Mouse (Mus musculus): ENCODE measurements around the gene 2010003K11Rik. TPM values are rescaled to one million over a fixed set of nuclear protein-coding genes. Genes with fewer than 3 reads are reported as not detected.

The 2010003K11Rik gene
- total RNA-seq (2021), result under 1 TPM in 1 of 2 experiments, not detected in 1; 0.22 TPM

DNA sequence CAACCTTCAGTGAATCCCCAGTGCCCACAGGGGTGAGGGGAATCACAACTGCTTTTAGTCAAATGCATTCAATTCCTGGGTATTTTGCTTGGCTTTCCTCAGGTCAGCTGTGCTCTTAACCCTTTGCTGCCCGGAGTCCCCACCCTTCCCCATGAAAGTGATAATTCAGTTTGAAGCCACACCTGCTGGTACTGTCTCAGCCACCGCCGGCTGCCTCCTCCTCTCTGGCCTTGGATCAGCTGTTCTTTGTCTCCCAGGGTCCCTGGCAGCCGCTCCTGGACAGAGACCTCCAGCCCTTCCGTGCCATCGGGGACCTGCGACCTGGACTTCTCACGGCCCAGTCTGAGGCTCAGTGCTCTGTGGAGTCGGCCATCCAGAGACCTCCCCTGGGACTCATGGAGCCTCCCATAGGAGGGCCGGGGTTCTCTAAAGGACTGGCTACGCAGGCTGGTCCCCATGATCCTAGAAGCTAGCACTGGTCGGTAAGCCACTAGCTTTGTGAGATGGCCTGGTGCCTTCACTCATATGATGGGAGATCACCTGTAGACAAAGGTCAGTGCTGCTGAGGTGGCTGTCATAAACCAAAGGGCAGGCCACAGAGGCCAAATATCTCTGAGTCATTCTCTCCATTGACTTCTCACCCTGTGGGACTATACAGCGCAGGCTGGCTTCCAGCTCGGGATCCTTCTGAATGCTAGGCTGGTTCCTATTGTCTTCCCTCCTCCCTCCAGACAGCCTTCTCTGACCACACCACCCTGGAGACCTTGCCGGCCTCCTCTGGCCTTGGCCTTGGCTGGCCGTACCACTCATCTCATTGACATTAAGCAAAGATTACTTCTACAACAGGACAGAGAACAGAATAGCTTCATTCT, at the start of gene 2010003K11Rik:
2010003K11Rik (minus strand) TSS at position 522 of the 872 bp plus-strand sequence.
- intact Hi-C loops (cut with DNase I), result loop anchor here (5.0 kb wide), 1 partner anchor 124 kb away; no protein-coding TSS in a partner anchor
- DNase-seq (ENCODE audit: low spot score), result no peak

DNA sequence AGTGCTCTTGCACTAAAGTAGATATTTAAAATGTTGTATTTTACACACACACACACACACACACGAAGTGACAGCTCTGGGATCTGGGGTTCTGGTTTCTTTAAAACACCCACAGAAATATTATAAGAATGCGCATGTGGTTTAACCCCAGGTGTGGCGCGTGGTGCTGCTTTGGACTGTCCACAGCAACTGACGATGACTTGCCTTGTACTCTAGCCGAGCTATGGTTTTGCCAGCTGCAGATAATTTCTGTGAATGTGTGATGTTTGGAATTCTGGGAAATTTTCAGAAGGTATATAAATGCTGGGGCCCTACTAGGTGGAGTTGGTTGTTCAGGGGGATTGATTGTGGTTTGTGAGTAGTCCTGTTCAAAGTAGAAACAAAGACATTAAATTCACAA, 49.4 kb upstream of the 2010003K11Rik start:
- intact Hi-C loops (cut with DNase I), result no loop called here
- DNase-seq (ENCODE audit: low spot score), result no peak

DNA sequence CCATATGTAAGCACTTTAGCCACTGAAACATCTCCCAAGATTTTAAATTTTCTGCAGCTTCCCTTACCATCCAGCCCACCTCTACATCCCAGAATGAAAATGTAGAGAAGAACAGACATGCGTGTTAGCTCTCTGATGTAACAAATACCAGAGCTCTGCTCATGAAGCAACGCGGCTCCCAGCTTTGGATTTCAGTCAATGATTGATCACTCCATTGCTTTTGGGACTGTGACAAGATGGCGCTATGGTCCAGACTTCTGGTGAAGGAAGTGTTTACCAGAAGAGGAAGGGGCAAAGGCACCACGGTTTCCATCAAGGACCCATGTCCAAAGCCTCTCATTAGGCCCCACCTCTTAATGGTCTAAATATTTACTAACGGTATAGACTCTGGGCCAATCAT, 47.5 kb upstream of the 2010003K11Rik start:
- intact Hi-C loops (cut with DNase I), result no loop called here
- DNase-seq (ENCODE audit: low spot score), result no peak

DNA sequence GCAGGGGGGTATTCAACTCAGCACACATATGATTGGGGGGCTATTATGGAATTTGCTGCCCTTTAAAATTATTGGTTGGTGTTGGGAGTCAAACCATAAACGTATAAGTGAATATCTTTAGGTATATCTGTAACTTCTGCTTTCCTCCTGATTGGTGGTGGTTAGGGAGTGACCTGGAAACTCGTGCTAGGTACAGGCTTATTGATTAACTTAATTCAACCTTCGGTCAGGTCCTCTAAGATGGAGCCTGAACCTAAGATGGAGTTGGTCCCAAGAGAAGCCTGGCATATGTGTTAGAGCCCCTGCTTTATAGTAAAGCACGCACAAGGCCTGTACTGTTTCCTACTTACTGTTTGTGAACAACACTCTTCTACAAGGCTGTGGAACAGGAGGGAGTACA, 46.7 kb upstream of the 2010003K11Rik start:
- no peak for DNase-seq (ENCODE audit: low spot score)
- intact Hi-C loops (cut with DNase I), result no loop called here

DNA sequence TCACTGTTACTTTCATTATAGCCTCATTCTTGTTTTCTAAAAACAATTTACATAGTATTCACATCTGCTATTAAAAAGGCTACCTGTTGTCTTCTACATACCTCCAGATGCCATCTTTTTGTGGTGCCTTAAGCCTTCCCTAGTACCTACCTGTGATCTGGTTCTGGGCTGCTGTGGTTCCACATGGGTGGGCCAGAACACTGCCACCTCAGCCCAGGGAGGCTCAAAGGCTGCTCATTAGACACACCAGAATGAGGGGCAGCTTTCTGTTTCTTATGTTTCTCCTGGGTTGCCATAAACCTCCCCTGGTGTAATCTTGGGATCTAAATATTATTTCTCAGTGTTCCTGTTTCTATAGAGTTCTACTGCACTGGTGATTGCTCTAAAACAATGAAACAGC, 43.7 kb upstream of the 2010003K11Rik start:
- intact Hi-C loops (cut with DNase I), result no loop called here
- no peak for DNase-seq (ENCODE audit: low spot score)

DNA sequence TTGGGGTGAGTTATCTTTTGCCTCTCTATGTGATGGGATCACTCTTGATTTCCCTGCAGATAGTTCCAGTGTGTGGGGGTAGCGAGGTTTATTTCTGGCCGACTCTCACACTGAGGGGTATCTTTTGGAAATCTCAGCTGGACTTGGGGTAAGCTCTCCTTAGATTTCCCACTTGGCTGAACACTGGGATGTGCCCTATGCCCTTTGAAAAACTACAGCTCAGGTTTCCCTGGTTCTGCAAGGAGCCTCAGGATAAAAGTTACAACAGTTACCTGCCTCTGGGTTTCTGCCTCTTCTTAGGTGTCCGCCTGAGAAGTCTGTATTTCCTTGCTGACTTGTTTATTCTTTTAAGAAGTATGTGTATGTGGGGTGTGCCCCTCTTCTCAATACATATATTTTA, 42.6 kb upstream of the 2010003K11Rik start:
- intact Hi-C loops (cut with DNase I), result no loop called here
- DNase-seq (ENCODE audit: low spot score), result no peak

DNA sequence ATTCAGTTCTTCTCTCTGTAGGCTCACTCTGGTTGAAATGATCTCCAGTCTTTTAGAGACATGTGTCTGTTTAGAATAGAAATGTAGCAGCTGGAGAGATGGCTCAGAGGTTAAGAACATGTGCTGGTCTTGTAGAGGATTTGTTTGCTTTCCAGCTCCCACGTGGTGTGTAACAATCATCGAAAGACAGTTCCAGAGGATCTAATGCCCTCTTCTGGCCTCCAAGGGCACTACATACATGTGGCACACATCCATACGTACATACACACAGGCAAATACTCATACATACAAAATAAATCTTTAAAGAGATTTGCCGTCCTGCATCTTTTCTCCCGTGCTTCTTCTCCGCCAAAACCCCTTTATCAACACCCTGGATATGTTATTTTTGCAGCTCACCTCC, 41.9 kb upstream of the 2010003K11Rik start:
- DNase-seq (ENCODE audit: low spot score), result no peak
- intact Hi-C loops (cut with DNase I), result no loop called here

DNA sequence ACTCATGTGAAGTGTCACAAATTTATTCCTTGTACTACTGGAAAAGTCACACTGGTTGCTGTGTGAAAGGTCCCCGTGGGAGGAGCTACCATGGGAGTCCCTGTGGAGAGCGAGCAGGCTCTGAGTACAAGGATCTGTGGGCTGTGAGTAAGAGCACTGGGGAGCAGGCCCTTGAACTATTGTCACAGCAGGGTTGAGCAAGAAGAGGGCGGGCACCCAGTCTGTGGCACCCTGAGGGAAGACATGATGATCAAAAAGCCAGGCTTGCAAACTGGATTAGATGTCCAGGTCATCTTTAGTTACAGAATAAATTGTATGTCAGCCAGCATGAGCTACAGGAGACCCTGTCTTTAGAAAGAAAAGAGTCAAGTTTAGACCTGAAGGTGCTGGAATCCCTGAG, 38.2 kb upstream of the 2010003K11Rik start:
- DNase-seq (ENCODE audit: low spot score), result no peak
- intact Hi-C loops (cut with DNase I), result no loop called here

DNA sequence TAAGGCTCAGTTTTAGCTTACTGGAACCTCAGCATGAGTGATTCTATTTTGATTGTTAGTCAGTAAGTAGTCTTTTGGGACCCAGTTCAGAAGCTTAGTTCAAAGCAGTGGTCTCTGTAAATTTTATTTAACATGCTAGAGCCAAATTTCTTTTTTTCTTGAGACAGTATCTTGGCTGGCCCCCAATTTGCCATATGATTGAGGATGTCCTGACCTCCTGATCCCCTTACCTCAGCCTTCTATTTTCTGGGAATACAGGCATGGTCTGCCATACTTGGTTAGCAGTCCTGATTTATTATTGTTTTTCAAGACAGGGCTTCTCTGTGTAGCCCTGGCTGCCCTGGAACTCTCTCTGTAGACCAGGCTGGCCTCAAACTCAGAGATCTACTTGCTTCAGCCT, 37.5 kb upstream of the 2010003K11Rik start:
- DNase-seq (ENCODE audit: low spot score), result no peak
- intact Hi-C loops (cut with DNase I), result no loop called here

DNA sequence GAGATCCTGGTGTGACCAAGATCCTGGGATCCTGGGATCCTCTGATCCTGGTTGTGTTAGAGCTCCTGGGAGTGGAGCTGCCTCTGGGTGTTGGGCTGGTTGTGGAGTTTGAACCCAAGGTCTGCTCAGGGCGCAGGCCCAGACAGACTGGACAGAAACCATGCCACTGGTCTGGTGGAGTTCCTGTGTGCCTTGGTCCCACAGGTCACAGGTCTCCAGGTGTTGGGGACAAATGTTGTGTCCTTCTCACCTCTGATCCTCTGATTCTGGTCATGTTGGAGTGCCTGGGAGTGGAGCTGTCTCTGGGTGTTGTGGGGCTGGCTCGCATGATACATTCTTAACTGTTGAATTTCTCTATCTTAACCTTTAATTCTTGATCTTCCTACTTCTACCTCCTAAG, 36.3 kb upstream of the 2010003K11Rik start:
- DNase-seq (ENCODE audit: low spot score), result no peak
- intact Hi-C loops (cut with DNase I), result no loop called here

DNA sequence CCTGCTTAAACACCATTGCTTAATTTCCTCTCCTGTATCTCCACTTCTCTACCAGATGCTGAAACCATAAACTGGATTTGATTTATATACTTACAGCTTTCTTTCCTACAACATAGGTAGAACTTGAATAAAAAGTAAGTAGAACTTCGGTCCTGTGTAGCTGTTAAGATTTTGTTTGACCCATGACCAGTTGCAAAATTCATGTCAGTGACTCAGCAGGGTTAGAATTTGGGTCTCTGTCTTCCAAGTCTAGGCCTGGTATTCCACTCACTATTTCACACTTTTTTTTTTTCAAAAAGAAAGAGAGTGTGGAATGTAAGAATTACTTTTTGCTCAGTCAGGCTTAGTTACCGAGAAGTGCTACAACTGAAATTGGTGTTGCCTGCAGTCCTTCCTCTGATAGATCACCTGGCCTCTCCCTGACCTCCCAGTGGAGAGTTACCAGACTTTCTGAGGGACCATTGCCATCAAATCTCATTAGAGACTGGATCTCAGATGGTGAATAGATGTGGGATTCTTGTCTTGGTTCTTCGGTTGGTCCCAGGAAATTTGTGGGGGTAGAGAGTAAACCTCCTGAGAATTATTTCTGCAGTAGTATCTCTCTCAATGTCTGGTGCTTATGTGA, 23.2 kb upstream of the 2010003K11Rik start:
- intact Hi-C loops (cut with DNase I), result no loop called here
- DNase-seq (ENCODE audit: low spot score), result no peak

DNA sequence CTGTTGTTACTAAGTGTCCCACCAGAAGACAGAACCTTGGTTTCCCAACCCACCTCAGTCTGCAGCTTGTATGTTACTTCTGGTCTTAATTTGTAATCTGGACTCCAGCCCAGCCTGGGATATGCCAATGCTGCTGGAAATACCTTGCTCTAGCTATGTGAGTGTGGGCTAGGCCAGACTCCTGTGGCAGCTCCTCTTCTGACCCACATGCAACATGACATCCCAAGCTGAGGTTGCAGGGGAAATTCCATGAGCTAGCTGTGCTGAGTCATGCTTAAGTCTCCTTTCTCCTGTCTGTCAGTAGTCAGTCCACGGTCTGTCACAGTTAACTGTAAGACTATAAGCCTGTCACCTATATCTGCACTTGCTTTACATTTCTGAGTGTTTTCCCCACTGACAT, 19.1 kb upstream of the 2010003K11Rik start:
- intact Hi-C loops (cut with DNase I), result no loop called here

DNA sequence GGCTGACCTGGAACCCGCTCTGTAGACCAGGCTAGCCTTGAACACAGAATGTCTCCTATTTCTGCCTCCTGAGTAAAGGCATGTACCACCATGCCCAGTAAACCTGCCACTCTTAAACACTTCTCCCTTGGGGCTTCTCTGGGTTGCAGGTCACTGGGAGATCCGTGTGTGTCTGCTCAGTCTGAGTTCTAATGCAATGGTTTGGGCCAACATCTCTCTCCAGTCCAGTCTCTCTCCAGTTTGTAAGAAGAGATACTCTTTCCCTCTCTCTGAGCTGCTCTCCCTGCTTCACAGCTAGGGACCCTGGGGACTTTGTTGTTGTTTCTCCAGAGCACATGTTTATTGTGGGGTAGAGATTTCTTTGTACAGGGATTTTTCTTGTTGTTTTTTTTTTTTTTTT, 17.9 kb upstream of the 2010003K11Rik start:
- intact Hi-C loops (cut with DNase I), result no loop called here
- no peak for DNase-seq (ENCODE audit: low spot score)

More for the DNA sequence above, 19.1 kb upstream of the 2010003K11Rik start:
- no peak for DNase-seq (ENCODE audit: low spot score)

DNA sequence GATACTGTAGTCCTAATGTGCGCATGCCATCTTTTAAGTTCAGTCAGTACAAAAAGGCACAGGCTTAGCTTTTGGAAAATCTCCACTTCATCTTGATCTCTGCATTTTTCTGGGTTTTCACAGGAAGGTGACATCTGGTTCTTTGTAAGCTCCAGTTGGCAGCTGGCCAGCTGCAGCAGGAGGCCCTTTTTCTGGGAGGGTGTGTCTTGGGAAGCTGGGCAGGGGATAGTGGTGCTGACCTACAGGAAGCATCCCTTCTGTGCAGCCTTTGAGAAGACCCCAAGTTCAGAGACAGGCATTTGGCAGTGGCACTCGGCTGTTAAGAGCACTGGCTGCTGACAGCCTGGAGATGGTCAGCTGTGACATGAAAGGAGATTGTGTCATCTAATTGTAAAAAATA, 17.4 kb upstream of the 2010003K11Rik start:
- no peak for DNase-seq (ENCODE audit: low spot score)
- intact Hi-C loops (cut with DNase I), result no loop called here

DNA sequence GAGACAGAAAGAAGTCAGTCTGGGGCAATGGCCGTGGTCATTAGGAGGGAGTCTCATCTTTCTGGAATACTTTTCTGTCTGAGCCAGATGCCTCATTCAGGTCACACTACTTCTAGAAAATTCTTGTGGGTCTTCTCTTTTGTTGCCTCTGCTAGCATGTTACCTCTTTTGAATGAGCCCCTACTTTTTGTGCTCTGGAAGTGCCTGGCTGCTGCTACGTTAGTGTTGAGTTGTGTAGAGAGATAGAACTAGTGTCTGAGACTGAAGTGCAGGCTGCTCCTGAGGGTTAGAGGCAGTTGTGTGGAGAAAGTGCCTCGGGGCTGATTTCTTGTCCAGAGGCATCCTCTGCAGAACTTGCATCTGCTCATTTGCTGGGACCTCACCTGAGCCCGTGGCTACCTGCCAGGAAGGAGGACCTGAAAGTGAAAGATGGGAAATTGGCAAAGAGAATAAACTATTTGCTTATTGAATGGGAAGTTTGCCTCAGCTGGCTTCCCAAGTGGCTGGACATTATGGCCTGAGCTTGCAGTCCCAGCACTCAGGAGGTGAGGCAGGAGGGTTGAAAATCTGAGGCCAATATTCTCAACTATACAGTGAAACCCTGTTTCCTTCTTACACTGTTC, 15.0 kb upstream of the 2010003K11Rik start:
- no peak for DNase-seq (ENCODE audit: low spot score)
- intact Hi-C loops (cut with DNase I), result no loop called here

DNA sequence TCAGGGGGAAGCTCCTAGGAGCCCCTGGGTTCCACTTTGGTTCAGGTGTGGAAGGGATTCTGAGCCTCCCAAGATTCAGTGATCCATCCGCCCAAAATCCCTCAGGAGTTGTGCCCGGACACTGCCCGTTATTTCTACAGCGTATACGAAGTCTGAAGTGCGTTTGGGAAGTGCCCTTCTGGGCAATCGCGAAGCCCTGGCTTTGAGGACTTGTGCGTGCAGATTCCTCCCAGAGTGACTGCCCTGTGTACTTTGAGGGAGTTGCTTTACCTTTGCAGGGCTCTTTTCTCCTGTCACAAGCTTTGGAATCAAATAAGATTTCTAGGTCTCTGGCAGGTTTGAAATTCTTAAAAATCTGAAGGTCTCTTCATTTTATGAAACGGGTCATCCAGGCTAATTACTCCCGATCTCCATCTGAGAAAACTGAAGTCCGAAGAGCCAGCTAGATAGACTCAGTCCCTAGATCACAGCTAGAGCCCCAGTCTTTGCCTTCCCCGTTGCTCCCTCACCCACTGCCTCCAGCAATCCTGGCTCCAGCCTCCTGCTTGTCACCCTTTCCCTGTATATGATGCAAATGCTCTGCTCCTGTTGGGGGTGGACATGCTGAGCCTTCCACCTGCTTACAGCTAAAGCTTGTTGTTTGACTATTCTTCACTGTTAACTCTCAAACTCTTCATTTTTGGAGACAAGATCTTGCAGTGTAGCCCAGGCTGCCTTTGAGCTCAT, 12.9 kb upstream of the 2010003K11Rik start:
- DNase-seq (ENCODE audit: low spot score), result no peak
- intact Hi-C loops (cut with DNase I), result no loop called here

DNA sequence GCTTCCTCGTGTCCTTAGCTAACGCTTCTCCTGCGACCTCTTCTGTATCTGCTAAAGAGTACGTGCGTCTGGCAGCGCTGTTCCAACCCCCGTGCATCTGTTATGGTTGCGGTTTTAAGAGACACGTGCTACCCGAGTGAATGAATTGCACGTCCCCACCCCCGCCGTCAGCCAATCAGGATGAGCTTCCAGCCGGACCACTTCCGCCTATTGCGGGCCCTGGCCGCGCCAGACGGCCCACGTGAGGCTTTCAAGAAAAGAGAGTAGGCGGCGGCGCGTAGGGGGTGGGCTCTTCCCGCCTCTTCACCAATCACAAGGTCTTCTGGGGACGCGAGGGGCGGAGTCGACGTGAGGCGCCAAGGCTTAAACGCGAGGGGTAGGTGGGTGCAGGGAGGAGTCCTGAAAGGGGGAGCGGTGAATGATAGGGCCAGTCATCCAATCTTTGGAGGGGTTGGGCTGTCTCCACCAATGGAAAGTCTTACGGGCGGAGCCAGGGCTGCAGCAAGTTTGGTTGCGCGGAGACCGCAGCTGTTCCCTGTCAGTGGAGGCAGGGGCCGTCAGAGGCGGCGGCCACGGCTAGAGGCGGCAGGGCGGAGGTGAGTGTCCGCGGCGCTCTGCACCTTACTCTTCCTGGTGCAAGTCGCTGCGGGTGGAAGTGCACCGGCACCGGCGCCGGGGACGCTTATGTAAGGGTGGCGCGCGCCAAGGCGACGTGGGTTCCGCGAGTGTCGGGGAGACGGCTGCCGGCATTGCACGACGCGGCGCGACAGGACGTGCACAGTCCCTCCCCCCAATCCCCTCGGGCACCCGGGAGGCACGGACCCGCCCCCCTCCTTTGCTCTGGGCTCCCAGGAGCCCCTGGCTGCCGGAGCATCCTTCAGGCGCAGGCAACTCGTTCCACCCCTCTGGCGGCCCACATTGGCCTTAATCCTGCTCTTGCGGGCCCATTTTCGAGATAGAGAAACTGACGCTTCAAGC, 11.9 kb upstream of the 2010003K11Rik start, which contains the start of gene Pcx:
Pcx (plus strand) TSS at position 487 of the 978 bp plus-strand sequence.
- intact Hi-C loops (cut with DNase I), result no loop called here
- DNase-seq (ENCODE audit: low spot score), result peak; percentile 99

DNA sequence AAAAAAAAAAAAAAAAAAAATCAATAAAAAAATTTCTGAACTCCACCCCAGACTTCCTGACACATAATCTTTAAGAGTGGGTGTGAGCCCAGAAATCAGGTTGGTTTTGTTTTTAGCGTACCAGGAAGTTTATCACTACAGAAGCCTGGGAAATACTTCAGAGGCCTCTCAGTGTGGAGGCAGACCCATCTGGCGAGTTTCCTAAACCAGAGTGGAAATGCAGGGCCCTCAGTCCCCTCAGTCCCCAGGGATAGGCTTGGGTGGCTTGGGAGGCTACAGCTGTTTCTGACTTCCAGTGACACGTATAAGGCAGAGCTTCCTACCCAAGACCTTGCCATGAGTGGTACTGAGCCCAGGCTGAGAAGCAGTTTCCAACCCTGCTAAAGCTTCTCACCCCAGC, 9.4 kb upstream of the 2010003K11Rik start:
- intact Hi-C loops (cut with DNase I), result no loop called here
- no peak for DNase-seq (ENCODE audit: low spot score)

DNA sequence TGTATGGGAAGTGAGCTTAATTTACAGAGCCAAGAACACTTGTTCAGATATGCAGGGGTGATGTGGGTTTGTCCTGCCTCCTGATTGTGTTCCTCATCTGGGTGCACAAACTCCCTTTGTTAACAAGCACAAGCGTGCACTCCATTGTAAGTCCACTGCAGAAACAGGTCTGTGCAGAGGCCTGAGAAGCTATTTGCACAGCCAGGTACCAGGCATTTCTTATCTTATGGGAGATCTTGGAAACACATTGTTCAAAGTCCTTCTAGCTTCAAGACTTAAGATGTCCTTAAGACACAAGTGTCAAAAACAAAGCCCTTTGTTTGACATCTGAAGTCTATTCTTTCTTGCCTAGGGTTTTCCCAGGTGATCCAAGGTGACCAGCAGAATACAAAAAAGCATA, 6.4 kb upstream of the 2010003K11Rik start:
- no peak for DNase-seq (ENCODE audit: low spot score)
- intact Hi-C loops (cut with DNase I), result no loop called here
